Mouse (Mus musculus) megakaryocyte, embryonic 14.5 days (primary cell): ENCODE results near the gene Pym1. TPM values are rescaled to one million over a fixed set of nuclear protein-coding genes. Genes with fewer than 3 reads are reported as not detected.

Experiments
- H3K27me3 ChIP-seq: replicated peaks from 2 replicates; pipeline ENCODE3; 2012; ENCODE audit warnings: inconsistent platforms
- H3K36me3 ChIP-seq: replicated peaks from 2 replicates; pipeline ENCODE3; 2012; ENCODE audit warnings: low read length, inconsistent platforms, mixed read lengths
- H3K4me1 ChIP-seq: 2 replicates; pipeline ENCODE4 v1.6.1; 2012; ENCODE audit warnings: inconsistent platforms
- H3K4me3 ChIP-seq: replicated peaks from 2 replicates; pipeline ENCODE3; 2012; ENCODE audit warnings: moderate library complexity, mild to moderate bottlenecking, inconsistent platforms
- H3K9me3 ChIP-seq: 2 replicates; pipeline ENCODE4 v1.6.1; 2012; ENCODE audit warnings: inconsistent platforms
- FLI1 ChIP-seq: IDR thresholded peaks from 2 replicates; pipeline ENCODE4 v1.6.1; 2012; ENCODE audit warnings: low read length, inconsistent platforms, mixed read lengths
- GATA1 ChIP-seq: IDR thresholded peaks from 3 replicates; pipeline ENCODE4 v1.6.1; 2012; ENCODE audit warnings: mixed read lengths, low read length, inconsistent platforms, borderline replicate concordance
- polyA plus RNA-seq: library from polyadenylated mRNA; stranded (reverse); fragments of >175 nt; gene quantifications from 2 replicates; pipeline ENCODE4 v1.2.3, GENCODE M21; 2012; ENCODE audit warnings: low replicate concordance; ENCODE audit not compliant: insufficient read depth

Pym1 gene
- polyA plus RNA-seq, 1 experiment, result 134 TPM

DNA sequence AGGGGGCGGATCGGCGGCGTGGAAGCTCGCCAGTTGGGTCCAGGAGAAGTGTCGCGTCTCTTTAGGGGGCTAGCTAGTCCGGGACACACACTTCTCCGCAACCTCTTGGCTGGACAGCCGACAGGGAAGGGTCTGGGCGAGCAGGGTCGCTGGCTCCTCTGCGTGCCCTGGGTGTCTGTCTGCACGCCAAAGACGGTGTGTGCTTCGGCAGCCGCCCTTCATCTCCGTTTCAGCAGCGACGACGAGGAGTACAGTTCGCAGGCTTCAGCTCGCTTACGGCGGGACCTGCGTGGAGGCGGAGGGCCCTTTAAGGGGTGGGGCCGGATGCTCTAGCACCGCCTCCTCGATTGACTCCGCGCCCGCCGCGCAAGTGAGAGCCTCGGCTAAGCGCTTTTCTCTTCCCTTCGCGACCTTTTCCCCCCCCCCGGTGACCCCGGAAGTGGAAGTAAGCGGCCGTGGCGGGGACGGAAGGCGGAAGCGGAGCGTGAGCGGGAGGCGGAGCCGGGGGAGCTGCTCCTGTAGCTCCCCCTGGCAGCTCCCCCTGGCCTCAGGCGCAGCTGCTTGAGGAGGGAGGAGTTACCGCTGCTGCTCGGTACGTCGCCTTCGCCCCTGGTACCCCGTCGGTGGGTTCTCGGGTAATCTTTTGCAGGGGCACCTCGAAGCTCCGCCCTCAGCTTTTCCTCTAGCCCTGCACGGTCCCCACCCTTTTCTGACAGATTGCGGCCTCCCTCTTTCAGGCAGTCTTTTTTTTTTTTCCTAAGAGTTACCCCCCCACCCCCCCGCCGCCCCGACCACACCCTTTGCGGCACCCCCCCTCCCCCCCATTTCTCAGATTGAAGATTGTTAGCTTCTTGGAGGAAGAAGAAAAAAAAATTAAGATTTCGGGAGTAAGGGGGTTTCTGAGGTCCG lies 57.7 kb downstream of the Pym1 start:
- Histone ChIP-seq H3K27me3 (no peaks in the 10 kb centered on the region), H3K4me3 (peak overlapping the region; percentile 100), H3K4me1 (peaks cover 66% of the 10 kb centered on the region), H3K36me3 (peaks cover 68% of the 10 kb centered on the region), H3K9me3 (no peaks in the 10 kb centered on the region)
- TF ChIP-seq FLI1 (peak; percentile 78), GATA1 (no peak)

- H3K4me1 ChIP-seq, result peaks cover 67% of the 10 kb centered on the region
- no peak for TF ChIP-seq GATA1
- TF ChIP-seq FLI1, result no peak
Measured at GRCm38 (mm10) chr10:128806086-128806485, 58.4 kb downstream of the Pym1 start.

GRCm38 (mm10) chr10:128807018-128807417 lies 59.3 kb downstream of the Pym1 start:
- no peak for TF ChIP-seq FLI1
- TF ChIP-seq GATA1, result no peak
- peaks cover 54% of the 10 kb centered on the region for H3K36me3 ChIP-seq
- peaks cover 66% of the 10 kb centered on the region for H3K4me1 ChIP-seq
- H3K9me3 ChIP-seq, result no peaks in the 10 kb centered on the region
- no peaks in the 10 kb centered on the region for H3K27me3 ChIP-seq
- H3K4me3 ChIP-seq, result peak overlapping the region; percentile 81

More at GRCm38 (mm10) chr10:128806086-128806485, 58.4 kb downstream of the Pym1 start:
- Histone ChIP-seq H3K36me3 (peaks cover 63% of the 10 kb centered on the region), H3K9me3 (no peaks in the 10 kb centered on the region), H3K27me3 (no peaks in the 10 kb centered on the region), H3K4me3 (peak overlapping the region; percentile 100)

Other genes starting within 250 kb of the Pym1 start
- 9.5 and 15.9 TPM in 2 replicates for gene Myl6b, start 249.2 kb upstream of the Pym1 start, polyA plus RNA-seq
- gene Esyt1, start 222.0 kb upstream of the Pym1 start, polyA plus RNA-seq, result 48.5 and 62.5 TPM in 2 replicates
- gene Zc3h10, start 200.1 kb upstream of the Pym1 start, polyA plus RNA-seq, result 21.5 and 24.2 TPM in 2 replicates
- gene Rpl41, start 198.6 kb upstream of the Pym1 start, polyA plus RNA-seq, result 1,477 and 10,817 TPM in 2 replicates
- gene Pa2g4, start 181.9 kb upstream of the Pym1 start, polyA plus RNA-seq, result 407 and 451 TPM in 2 replicates
- 0.08 TPM in 1 of 2 replicates, not detected in the other for gene Erbb3, start 158.2 kb upstream of the Pym1 start, polyA plus RNA-seq
- 3,363 and 5,964 TPM in 2 replicates for gene Rps26, start 121.1 kb upstream of the Pym1 start, polyA plus RNA-seq
- gene Ikzf4, start 101.9 kb upstream of the Pym1 start, polyA plus RNA-seq, result 0.37 TPM in 1 of 2 replicates, not detected in the other
- 0.36 TPM in 1 of 2 replicates, not detected in the other for gene Suox, start 73.8 kb upstream of the Pym1 start, polyA plus RNA-seq
- gene Rab5b, start 51.6 kb upstream of the Pym1 start, polyA plus RNA-seq, result 3.1 and 11.0 TPM in 2 replicates
- gene Pmel, start 43.7 kb upstream of the Pym1 start, polyA plus RNA-seq, result 0.20 TPM in 1 of 2 replicates, not detected in the other
- gene Cdk2, start 42.9 kb upstream of the Pym1 start, polyA plus RNA-seq, result 3.6 and 5.7 TPM in 2 replicates
- 2.8 and 4.7 TPM in 2 replicates for gene Dgka, start 3.0 kb upstream of the Pym1 start, polyA plus RNA-seq
- gene Mmp19, start 43.0 kb downstream of the Pym1 start, polyA plus RNA-seq, result 3.4 TPM in 1 of 2 replicates, not detected in the other
- gene Dnajc14, start 56.2 kb downstream of the Pym1 start, polyA plus RNA-seq, result 13.4 and 18.2 TPM in 2 replicates
- 0.95 and 2.0 TPM in 2 replicates for gene Tmem198b, start 56.5 kb downstream of the Pym1 start, polyA plus RNA-seq
- 13.5 TPM in 1 of 2 replicates, not detected in the other for gene Sarnp, start 69.4 kb downstream of the Pym1 start, polyA plus RNA-seq
- 13.9 TPM in 1 of 2 replicates, not detected in the other for gene Ormdl2, start 73.8 kb downstream of the Pym1 start, polyA plus RNA-seq
- gene Gdf11, start 143.8 kb downstream of the Pym1 start, polyA plus RNA-seq, result 0.18 TPM in 1 of 2 replicates, not detected in the other
- gene Cd63, start 153.1 kb downstream of the Pym1 start, polyA plus RNA-seq, result 17.7 and 57.2 TPM in 2 replicates
- gene Rdh5, start 175.0 kb downstream of the Pym1 start, polyA plus RNA-seq, result 15.8 and 37.7 TPM in 2 replicates
- 56.5 and 587 TPM in 2 replicates for gene Bloc1s1, start 176.1 kb downstream of the Pym1 start, polyA plus RNA-seq
- gene Itga7, start 185.9 kb downstream of the Pym1 start, polyA plus RNA-seq, result 1.1 and 1.9 TPM in 2 replicates
- not detected in 2 replicates for gene Mettl7b, start 213.1 kb downstream of the Pym1 start, polyA plus RNA-seq
- gene Olfr9, start 241.5 kb downstream of the Pym1 start, polyA plus RNA-seq, result not detected in 2 replicates